ENCODE assay signal across 10 mouse cellular contexts in genomic region chr5:131558403-131559174, GRCm38 (mm10).
A peak's percentile ranks its signal among the peaks of the same experiment; 100 is the strongest.
DNase-seq lines count a peak whose midpoint lies in the region; ATAC-seq and TF ChIP-seq lines count a peak whose summit lies in the region.
"Had no signal": no experiment of that assay in that cellular context is flagged by ENCODE, and none has a peak within 500 bp of the region (broad histone marks: within the 10 kb centered on the region; RNA-seq: fewer than 3 reads in every experiment).

No protein-coding gene starts in this region.

- peak; percentile 68; the same call in 1 of the 2 replicates for TF ChIP-seq EP300 in heart, postnatal 0 days (IDR thresholded peaks at IDR 0.05; ENCODE audit: low read depth)

- H3K27me3 ChIP-seq in midbrain, embryonic 11.5 days (ENCODE audit: control insufficient read depth, insufficient read depth, low read length) = no peaks in the 10 kb centered on the region
- H3K27me3 ChIP-seq in midbrain, embryonic 15.5 days (replicated peaks) = no peaks in the 10 kb centered on the region
- no peaks in the 10 kb centered on the region for H3K27me3 ChIP-seq in heart, postnatal 0 days (ENCODE audit: control insufficient read depth, insufficient read depth, low read length)
- H3K27me3 ChIP-seq in neural tube, embryonic 15.5 days (replicated peaks) = no peaks in the 10 kb centered on the region

- intact Hi-C loops in gastrocnemius, postnatal 14 days (cut with DNase I; ENCODE audit: low total_unique reads) = no loop called here

- H3K27ac ChIP-seq in midbrain, embryonic 11.5 days (ENCODE audit: low read depth, low read length) = no peak overlapping the region
- H3K27ac ChIP-seq in midbrain, embryonic 15.5 days = no peak overlapping the region
- H3K27ac ChIP-seq in heart, postnatal 0 days (ENCODE audit: low read depth) = peak overlapping the region; percentile 73
- 0 out of 2 replicates have a peak overlapping the region, but pooled peaks have one; percentile 10 for H3K27ac ChIP-seq in neural tube, embryonic 15.5 days (replicated peaks)
- H3K27ac ChIP-seq: left cerebral cortex, adult 2 months had no signal

- no peaks in the 10 kb centered on the region for H3K36me3 ChIP-seq in midbrain, embryonic 11.5 days (ENCODE audit: control insufficient read depth, insufficient read depth, low read length)
- no peaks in the 10 kb centered on the region for H3K36me3 ChIP-seq in midbrain, embryonic 15.5 days (replicated peaks)
- no peaks in the 10 kb centered on the region for H3K36me3 ChIP-seq in heart, postnatal 0 days (replicated peaks; ENCODE audit: control insufficient read depth, insufficient read depth, low read length)
- H3K36me3 ChIP-seq in neural tube, embryonic 15.5 days = no peaks in the 10 kb centered on the region

- no peak for DNase-seq in midbrain, embryonic 11.5 days (ENCODE audit: low spot score, missing footprints)
- peak; percentile 52 for DNase-seq in gastrocnemius, postnatal 14 days
- peak; percentile 58 for DNase-seq in heart, postnatal 0 days (ENCODE audit: low spot score)
- no peak for DNase-seq in layer of hippocampus, postnatal 14 days (ENCODE audit: low spot score in 2 of 2)
- DNase-seq in frontal cortex, postnatal 25 days (ENCODE audit: low spot score in 2 of 2) = no peak
- DNase-seq: kidney, adult 8-10 months; lung, postnatal 14 days had no signal

- no peak overlapping the region for H3K4me3 ChIP-seq in midbrain, embryonic 11.5 days (ENCODE audit: low read depth, low read length)
- no peak overlapping the region for H3K4me3 ChIP-seq in midbrain, embryonic 15.5 days
- H3K4me3 ChIP-seq in heart, postnatal 0 days (ENCODE audit: low read depth, low read length) = no peak overlapping the region
- H3K4me3 ChIP-seq in neural tube, embryonic 15.5 days (replicated peaks) = no peak overlapping the region
- H3K4me3 ChIP-seq: left cerebral cortex, adult 2 months had no signal

- 68% methylated on average over 8 of the region's 8 CpGs for WGBS in midbrain, embryonic 11.5 days
- 42% methylated on average over 8 of the region's 8 CpGs for WGBS in midbrain, embryonic 15.5 days
- 22% methylated on average over 8 of the region's 8 CpGs for WGBS in heart, postnatal 0 days
- 51% methylated on average over 8 of the region's 8 CpGs for WGBS in neural tube, embryonic 15.5 days

- H3K4me2 ChIP-seq in midbrain, embryonic 11.5 days = no peak overlapping the region
- H3K4me2 ChIP-seq in midbrain, embryonic 15.5 days = no peak overlapping the region
- no peak overlapping the region for H3K4me2 ChIP-seq in heart, postnatal 0 days (ENCODE audit: low read depth, low read length)
- no peak overlapping the region for H3K4me2 ChIP-seq in neural tube, embryonic 15.5 days

- no peak for TF ChIP-seq CTCF in heart, postnatal 0 days (IDR thresholded peaks at IDR 0.05; ENCODE audit: low read depth)

- H3K9me3 ChIP-seq in midbrain, embryonic 11.5 days (ENCODE audit: control insufficient read depth, low read length) = no peaks in the 10 kb centered on the region
- no peaks in the 10 kb centered on the region for H3K9me3 ChIP-seq in midbrain, embryonic 15.5 days
- no peaks in the 10 kb centered on the region for H3K9me3 ChIP-seq in heart, postnatal 0 days (replicated peaks; ENCODE audit: control insufficient read depth, low read length)
- no peaks in the 10 kb centered on the region for H3K9me3 ChIP-seq in neural tube, embryonic 15.5 days (replicated peaks)

- peaks cover 3% of the 10 kb centered on the region; the same call in 1 of the 2 replicates for H3K4me1 ChIP-seq in midbrain, embryonic 11.5 days (ENCODE audit: control insufficient read depth, insufficient read depth, low read length)
- peaks cover 24% of the 10 kb centered on the region for H3K4me1 ChIP-seq in midbrain, embryonic 15.5 days
- H3K4me1 ChIP-seq in heart, postnatal 0 days (ENCODE audit: control insufficient read depth, insufficient read depth) = peaks cover 5% of the 10 kb centered on the region; the same call in 1 of the 2 replicates
- peaks cover 24% of the 10 kb centered on the region for H3K4me1 ChIP-seq in neural tube, embryonic 15.5 days

- H3K9ac ChIP-seq in midbrain, embryonic 11.5 days (ENCODE audit: low read length) = no peak overlapping the region
- no peak overlapping the region for H3K9ac ChIP-seq in midbrain, embryonic 15.5 days
- H3K9ac ChIP-seq in heart, postnatal 0 days (replicated peaks; ENCODE audit: low read depth, low read length) = 0 out of 2 replicates have a peak overlapping the region, but pooled peaks have one; percentile 6
- H3K9ac ChIP-seq in neural tube, embryonic 15.5 days (replicated peaks) = no peak overlapping the region

- peak; percentile 54; the same call in 1 of the 2 replicates for ATAC-seq in midbrain, embryonic 11.5 days (ENCODE audit: low FRiP score)
- ATAC-seq in midbrain, embryonic 15.5 days (replicated peaks) = no peak
- ATAC-seq in heart, postnatal 0 days (ENCODE audit: insufficient read depth, low read depth) = peak; percentile 94
- no peak for ATAC-seq in neural tube, embryonic 15.5 days (ENCODE audit: low FRiP score)

Comparison
In these comparisons a context has a peak if more than half of its experiments do, and no peak if none do; other contexts are left out.
1. ATAC-seq: peak in midbrain, embryonic 11.5 days (single experiment) and heart, postnatal 0 days (single experiment); none in midbrain, embryonic 15.5 days (single experiment) and neural tube, embryonic 15.5 days (single experiment).
2. DNase-seq: peak in gastrocnemius, postnatal 14 days (single experiment) and heart, postnatal 0 days (single experiment); none in midbrain, embryonic 11.5 days (single experiment), layer of hippocampus, postnatal 14 days (0 of 2) and frontal cortex, postnatal 25 days (0 of 2).
3. H3K27ac ChIP-seq: peak in heart, postnatal 0 days (single experiment) and neural tube, embryonic 15.5 days (single experiment); none in midbrain, embryonic 11.5 days (single experiment) and midbrain, embryonic 15.5 days (single experiment).